13 mouse cellular contexts compared by ENCODE assay signal in genomic region chr9:62188835-62189234, GRCm38 (mm10).
A peak's percentile ranks its signal among the peaks of the same experiment; 100 is the strongest.
DNase-seq lines count a peak whose midpoint lies in the region; ATAC-seq and TF ChIP-seq lines count a peak whose summit lies in the region.
"Had no signal": no experiment of that assay in that cellular context is flagged by ENCODE, and none has a peak within 500 bp of the region (broad histone marks: within the 10 kb centered on the region; RNA-seq: fewer than 3 reads in every experiment).

No protein-coding gene starts in this region.

- no peak overlapping the region for H3K4me3 ChIP-seq in kidney, embryonic 14.5 days (ENCODE audit: low read length)
- no peak overlapping the region for H3K4me3 ChIP-seq in lung, adult 2 months (replicated peaks; ENCODE audit: extremely low read depth, low read depth, low read length)
- H3K4me3 ChIP-seq: embryonic facial prominence, embryonic 10.5 days; heart, embryonic 12.5 days; midbrain, embryonic 15.5 days had no signal

- H3K9ac ChIP-seq in kidney, embryonic 14.5 days (ENCODE audit: low read depth, low read length) = no peak overlapping the region
- H3K9ac ChIP-seq: heart, embryonic 12.5 days; liver, embryonic 14.5 days; midbrain, embryonic 15.5 days had no signal

- H3K36me3 ChIP-seq in kidney, embryonic 14.5 days (ENCODE audit: control insufficient read depth, insufficient read depth, low read length) = no peaks in the 10 kb centered on the region
- H3K36me3 ChIP-seq: embryonic facial prominence, embryonic 10.5 days; heart, embryonic 12.5 days; midbrain, embryonic 15.5 days had no signal

- H3K27ac ChIP-seq in kidney, embryonic 14.5 days (ENCODE audit: low read depth, low read length) = no peak overlapping the region
- H3K27ac ChIP-seq: embryonic facial prominence, embryonic 10.5 days; liver, embryonic 14.5 days; midbrain, embryonic 15.5 days had no signal

- H3K4me2 ChIP-seq in kidney, embryonic 14.5 days (replicated peaks; ENCODE audit: low read depth, low read length) = no peak overlapping the region
- H3K4me2 ChIP-seq: heart, embryonic 12.5 days; midbrain, embryonic 15.5 days had no signal

- no peaks in the 10 kb centered on the region for H3K9me3 ChIP-seq in kidney, embryonic 14.5 days (ENCODE audit: control insufficient read depth, low read length)
- H3K9me3 ChIP-seq: embryonic facial prominence, embryonic 10.5 days; heart, embryonic 12.5 days; midbrain, embryonic 15.5 days had no signal

- H3K27me3 ChIP-seq in kidney, embryonic 14.5 days (ENCODE audit: control insufficient read depth, insufficient read depth, low read length) = peaks cover 8% of the 10 kb centered on the region
- H3K27me3 ChIP-seq: midbrain, embryonic 15.5 days had no signal

- no peak for TF ChIP-seq CTCF in lung, adult 2 months (IDR thresholded peaks at IDR 0.05; ENCODE audit: insufficient read depth, low read length)

- no peak for DNase-seq in kidney, postnatal 14 days
- DNase-seq in cerebellum, adult 11 months = peak; percentile 88
- peak; percentile 90 for DNase-seq in cerebellum, adult 8-10 months
- DNase-seq in kidney, postnatal 4 days = peak; percentile 35 to 56
- no peak for DNase-seq in lung, adult 2 months
- DNase-seq in thymus, postnatal 14 days = no peak
- DNase-seq: layer of hippocampus, adult 9-11 months; thymus, postnatal 4 days had no signal

- peaks cover 18% of the 10 kb centered on the region for H3K4me1 ChIP-seq in kidney, embryonic 14.5 days (ENCODE audit: control insufficient read depth, insufficient read depth, low read length)
- peaks cover 12% of the 10 kb centered on the region for H3K4me1 ChIP-seq in lung, adult 2 months (ENCODE audit: control insufficient read depth, insufficient read depth, low read length)

- ATAC-seq in kidney, embryonic 14.5 days (ENCODE audit: low FRiP score, low TSS enrichment) = peak; percentile 56; the same call in 1 of the 2 replicates
- ATAC-seq: midbrain, embryonic 15.5 days had no signal

- TF ChIP-seq POLR2A in lung, adult 2 months (IDR thresholded peaks at IDR 0.05; ENCODE audit: borderline replicate concordance, extremely low read depth, low read depth, low read length) = no peak

- 10% methylated on average over 6 of the region's 6 CpGs for WGBS in kidney, embryonic 14.5 days
- WGBS in lung, adult 2 months = 51% methylated on average over 6 of the region's 6 CpGs

Comparison
In these comparisons a context has a peak if more than half of its experiments do, and no peak if none do; other contexts are left out.
1. DNase-seq: peak in cerebellum, adult 11 months (single experiment), cerebellum, adult 8-10 months (single experiment) and kidney, postnatal 4 days (2 of 2); none in kidney, postnatal 14 days (single experiment), lung, adult 2 months (single experiment) and thymus, postnatal 14 days (single experiment).